Mouse (Mus musculus) heart, postnatal 14 days (tissue): ENCODE measurements around the gene Lbh. TPM values are rescaled to one million over a fixed set of nuclear protein-coding genes. Genes with fewer than 3 reads are reported as not detected.

Experiments used
- DNase-seq, 2 experiments: peaks; one replicate each; pipeline ENCODE4 v3.0.0; 2021 to 2022
- intact Hi-C: fragments of 180-260 bp; cut with DNase I; formaldehyde crosslinking; loops from one replicate; pipeline ENCODE4 v1.15.1; 2025
- total RNA-seq, 2 experiments: library from RNA; stranded (reverse); gene quantifications; 2 replicates each; pipeline ENCODE4 v1.2.3; 2021

Gene Lbh
- total RNA-seq, 2 experiments from 2014 or later, result 318 to 323 TPM

GRCm38 (mm10) chr17:72966091-72966531 is 48.0 kb downstream of the Lbh start:
- intact Hi-C loops, result loop anchor here (2.0 kb wide), 1 partner anchor 75 kb away; no protein-coding TSS in a partner anchor

GRCm38 (mm10) chr17:72966878-72967277 is 48.8 kb downstream of the Lbh start:
- intact Hi-C loops, result loop anchor here (2.0 kb wide), 1 partner anchor 76 kb away; no protein-coding TSS in a partner anchor
- DNase-seq, result no peak

More at GRCm38 (mm10) chr17:72966091-72966531, 48.0 kb downstream of the Lbh start:
- DNase-seq, result no peak

GRCm38 (mm10) chr17:72967371-72968175 is 49.5 kb downstream of the Lbh start:
- intact Hi-C loops, result loop anchor here (2.0 kb wide), 1 partner anchor 77 kb away; no protein-coding TSS in a partner anchor
- no peak for DNase-seq

GRCm38 (mm10) chr17:72968666-72969065 is 50.6 kb downstream of the Lbh start:
- no peak for DNase-seq
- intact Hi-C loops, result no loop called here

- DNase-seq, result no peak
- intact Hi-C loops, result loop anchor here (5.0 kb wide), 1 partner anchor 33 kb away; no protein-coding TSS in a partner anchor
These were observed 52.6 kb downstream of the Lbh start for GRCm38 (mm10) chr17:72970631-72971161.

- intact Hi-C loops, result loop anchor here (2.0 to 5.0 kb wide), 2 partner anchors 36 to 54 kb away; partner anchors contain the start of gene Lbh
- DNase-seq, result peak; percentile 22 to 68
These were observed 54.9 kb downstream of the Lbh start for GRCm38 (mm10) chr17:72973041-72973440.

GRCm38 (mm10) chr17:72976258-72977231 is 58.4 kb downstream of the Lbh start:
- intact Hi-C loops, result loop anchor here (1.0 kb wide), 1 partner anchor 46 kb away; no protein-coding TSS in a partner anchor
- DNase-seq, result peak; percentile 67 to 81

- intact Hi-C loops, result no loop called here
- no peak for DNase-seq
These were observed 59.5 kb downstream of the Lbh start for GRCm38 (mm10) chr17:72977616-72978015.

GRCm38 (mm10) chr17:72982156-72982555 is 64.1 kb downstream of the Lbh start:
- intact Hi-C loops, result no loop called here
- DNase-seq, result no peak

- intact Hi-C loops, result no loop called here
- DNase-seq, result no peak
These were observed 65.4 kb downstream of the Lbh start for GRCm38 (mm10) chr17:72983471-72983870.

- DNase-seq, result no peak
- intact Hi-C loops, result no loop called here
These were observed 70.9 kb downstream of the Lbh start for GRCm38 (mm10) chr17:72989025-72989424.

Other genes with a start within 250 kb of the Lbh start
- 10 to 100 TPM; 40.1 to 45.6 TPM for gene Ypel5, start 81.9 kb upstream of the Lbh start, total RNA-seq
- gene Lclat1, start 189.7 kb downstream of the Lbh start, total RNA-seq, result 100 to 1,000 TPM; 103 to 126 TPM